Mouse (Mus musculus) stomach, embryonic 15.5 days (tissue): ENCODE measurements at regions not wholly inside any gene's neighbourhood (a gene's known extent, or its start where the extent isn't known, plus 50 kb on each side); places are given as distances from the start of the nearest gene placed in this dataset.
A peak's percentile ranks its signal among the peaks of the same experiment; 100 is the strongest.

ENCODE experiments used
- ATAC-seq: fragments of 200-750 bp; cut with Nextera tagmentation; 2 replicates; pipeline ENCODE4 v1.8.0; 2017; ENCODE audit warnings: low read depth, moderate number of reproducible peaks, moderate TSS enrichment; ENCODE audit not compliant: insufficient read depth, low FRiP score
- H3K27ac ChIP-seq: fragments of 300-500 bp; sonication (generic); 2 replicates; pipeline ENCODE4 v1.5.1; 2015; ENCODE audit warnings: mild to moderate bottlenecking, inconsistent platforms
- H3K27me3 ChIP-seq: fragments of 300-500 bp; sonication (generic); replicated peaks from 2 replicates; pipeline ENCODE4 v1.6.1; 2015; ENCODE audit warnings: inconsistent platforms
- H3K36me3 ChIP-seq: fragments of 300-500 bp; sonication (generic); 2 replicates; pipeline ENCODE4 v1.6.1; 2015; ENCODE audit warnings: inconsistent platforms
- H3K4me1 ChIP-seq: fragments of 300-500 bp; sonication (generic); 2 replicates; pipeline ENCODE4 v1.6.1; 2015; ENCODE audit warnings: inconsistent platforms
- H3K4me2 ChIP-seq: fragments of 300-500 bp; sonication (generic); 2 replicates; pipeline ENCODE4 v1.6.1; 2015; ENCODE audit warnings: mild to moderate bottlenecking, inconsistent platforms
- H3K4me3 ChIP-seq: fragments of 300-500 bp; sonication (generic); replicated peaks from 2 replicates; pipeline ENCODE4 v1.5.1; 2015; ENCODE audit warnings: inconsistent platforms
- H3K9ac ChIP-seq: fragments of 300-500 bp; sonication (generic); 2 replicates; pipeline ENCODE4 v1.6.1; 2015; ENCODE audit warnings: inconsistent platforms
- H3K9me3 ChIP-seq: fragments of 300-500 bp; sonication (generic); 2 replicates; pipeline ENCODE4 v1.6.1; 2016; ENCODE audit warnings: inconsistent platforms
- WGBS: fragments of 180-500 bp; shearing (Covaris S2); methylation state at CpG from one replicate; pipeline ENCODE4 v1.1.7; 2015; 5-methylcytosine and 5-hydroxymethylcytosine counted together

DNA sequence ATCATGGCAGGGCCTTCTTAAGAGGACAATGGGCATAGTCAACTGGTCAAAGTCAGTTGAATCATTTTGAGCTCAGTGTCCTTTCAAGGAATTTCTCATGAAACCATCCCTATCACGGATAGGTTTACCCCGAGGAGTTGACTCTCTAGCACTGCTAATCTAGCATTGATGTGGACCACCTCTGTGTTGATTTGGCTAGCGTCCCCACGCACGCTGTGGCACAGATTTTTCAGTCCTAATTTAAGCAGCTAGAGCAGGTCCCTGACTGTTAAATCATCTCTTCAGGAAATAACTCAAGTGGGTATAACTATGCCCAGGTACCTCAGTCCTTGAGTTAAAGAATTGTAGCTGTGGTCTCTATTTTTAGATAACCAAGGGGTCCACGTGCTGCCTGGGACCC is 80.0 kb upstream of the Galnt5 start:
- H3K4me2 ChIP-seq: no peak overlapping the region
- H3K9ac ChIP-seq: no peak overlapping the region
- no peaks in the 10 kb centered on the region for H3K27me3 ChIP-seq
- no peak overlapping the region for H3K27ac ChIP-seq
- no peaks in the 10 kb centered on the region for H3K9me3 ChIP-seq
- H3K4me1 ChIP-seq: no peaks in the 10 kb centered on the region
- no peak for ATAC-seq
- H3K4me3 ChIP-seq: no peak overlapping the region
- H3K36me3 ChIP-seq: no peaks in the 10 kb centered on the region
- WGBS: 87% methylated on average over 6 of the region's 6 CpGs

- no peak overlapping the region; the same call in 1 of the 2 replicates for H3K4me3 ChIP-seq
- H3K36me3 ChIP-seq: no peaks in the 10 kb centered on the region
- no peaks in the 10 kb centered on the region for H3K4me1 ChIP-seq
- no peak overlapping the region for H3K9ac ChIP-seq
- no peak overlapping the region for H3K27ac ChIP-seq
- peak overlapping the region; percentile 21 for H3K4me2 ChIP-seq
- ATAC-seq: no peak
- no peaks in the 10 kb centered on the region for H3K27me3 ChIP-seq
- WGBS: 39% methylated on average over 14 of the region's 14 CpGs
- H3K9me3 ChIP-seq: no peaks in the 10 kb centered on the region
Measured at GRCm38 (mm10) chr2:57919102-57919731, 78.5 kb upstream of the Galnt5 start.

- H3K4me2 ChIP-seq: no peak overlapping the region
- H3K36me3 ChIP-seq: no peaks in the 10 kb centered on the region
- no peaks in the 10 kb centered on the region for H3K4me1 ChIP-seq
- WGBS: 40% methylated on average over 5 of the region's 5 CpGs
- H3K9me3 ChIP-seq: no peaks in the 10 kb centered on the region
- H3K27ac ChIP-seq: no peak overlapping the region
- ATAC-seq: no peak
- no peak overlapping the region for H3K9ac ChIP-seq
- H3K27me3 ChIP-seq: no peaks in the 10 kb centered on the region
- H3K4me3 ChIP-seq: no peak overlapping the region
Measured at GRCm38 (mm10) chr2:57934062-57934822, 63.4 kb upstream of the Galnt5 start.
